Mouse (Mus musculus): ENCODE measurements around the gene Tshz2.

Gene Tshz2

DNA sequence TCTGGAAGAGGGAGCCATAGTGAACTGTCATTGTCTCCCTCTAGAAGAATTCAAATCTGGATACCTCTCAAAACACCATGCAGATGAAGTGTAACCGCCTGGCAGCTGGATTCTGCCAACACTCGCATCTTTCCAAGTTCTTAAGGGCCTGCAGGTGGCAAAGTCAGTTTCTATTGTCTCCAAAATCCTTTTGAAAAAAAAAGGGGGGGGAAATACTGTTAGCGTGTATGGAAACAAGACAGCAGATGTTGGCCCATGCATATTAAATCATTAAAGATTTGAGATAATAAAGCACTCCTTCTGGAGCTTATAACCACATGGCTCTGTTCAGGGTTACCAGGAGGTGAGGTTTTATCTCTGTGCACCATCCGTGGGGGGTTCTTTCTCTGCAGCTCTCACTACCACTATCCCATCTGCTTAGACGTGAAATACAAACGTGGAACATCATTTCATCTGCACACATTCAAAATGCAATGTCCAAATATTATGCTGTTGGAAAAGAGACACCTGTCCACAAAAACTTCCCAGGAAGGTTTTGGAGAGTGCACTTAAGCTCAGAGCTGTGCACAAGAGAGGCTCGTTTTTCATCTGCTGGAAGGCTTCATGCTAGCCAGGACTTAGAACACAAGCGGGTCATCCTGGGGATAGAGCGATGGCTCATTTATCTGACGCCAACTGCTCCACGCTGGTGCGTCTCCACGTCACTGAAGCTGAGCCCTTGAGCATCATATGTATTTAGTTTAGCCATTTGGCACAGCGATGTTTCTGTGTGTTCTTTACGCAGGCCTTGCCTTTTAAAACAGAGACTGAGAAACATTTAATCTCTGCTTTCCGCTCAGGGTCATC is 307.7 kb downstream of the Tshz2 start:
- DNase-seq (ENCODE audit: low spot score in 2 of 2): no peak

DNA sequence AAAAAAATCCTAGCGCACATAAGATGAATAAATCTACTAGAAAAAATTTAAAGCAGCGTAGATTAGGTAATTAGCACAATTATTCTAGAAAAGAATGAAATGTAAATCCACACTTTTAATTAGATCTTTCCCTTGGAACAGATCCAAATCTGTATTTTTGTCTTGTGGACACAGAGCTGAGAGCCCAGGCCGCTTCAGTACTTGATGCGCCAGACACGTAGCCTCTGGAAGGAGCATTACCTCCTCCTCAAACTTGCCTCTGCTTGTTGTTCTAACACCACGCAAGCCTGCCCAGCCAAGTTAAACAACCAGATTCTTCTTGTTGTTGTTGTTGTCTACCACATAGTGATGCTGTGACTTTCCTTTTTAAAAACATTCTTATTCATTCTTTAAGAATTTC is 310.9 kb downstream of the Tshz2 start:
- no peak for DNase-seq (ENCODE audit: low spot score in 2 of 2)

DNA sequence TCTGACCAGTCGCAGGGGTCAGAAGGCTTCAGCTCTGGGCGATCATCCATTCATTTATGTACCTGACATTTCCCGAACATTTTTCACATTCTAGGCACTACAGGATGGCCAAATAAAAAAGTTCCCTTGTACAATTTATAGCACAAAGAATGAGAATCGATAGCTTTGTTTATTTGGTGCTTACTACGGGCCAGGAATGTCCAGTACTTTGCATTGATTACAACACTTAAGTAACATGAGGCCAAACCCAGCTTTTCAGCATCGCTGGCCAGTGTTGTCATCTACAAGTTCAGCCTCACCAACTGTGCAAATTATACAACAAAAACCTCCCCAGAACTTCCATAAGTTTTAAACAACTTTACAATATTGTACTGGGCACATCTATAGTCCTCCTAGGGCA is 315.3 kb downstream of the Tshz2 start:
- no peak for DNase-seq (ENCODE audit: low spot score in 2 of 2)

DNA sequence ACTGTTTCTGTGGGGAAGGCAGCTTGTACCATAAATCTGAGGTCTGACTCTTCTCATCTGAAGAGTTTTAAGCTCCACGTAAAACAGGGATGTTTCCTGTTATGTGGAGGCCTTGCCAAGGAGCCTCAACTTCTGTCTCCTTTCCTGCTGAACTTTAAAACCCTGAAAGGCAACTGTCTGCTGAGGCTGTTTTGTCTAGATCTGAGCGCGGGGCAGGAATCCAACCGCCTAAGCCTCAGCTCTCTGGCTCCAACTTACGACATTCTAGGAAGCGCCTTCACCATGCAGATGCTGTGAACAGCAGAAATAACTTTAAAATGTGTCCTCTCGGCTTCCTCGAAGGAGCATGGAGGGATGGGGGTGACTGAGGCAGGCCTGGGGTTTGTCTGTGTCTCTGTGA is 318.2 kb downstream of the Tshz2 start:
- DNase-seq (ENCODE audit: low spot score in 2 of 2): peak; percentile 31 to 39

DNA sequence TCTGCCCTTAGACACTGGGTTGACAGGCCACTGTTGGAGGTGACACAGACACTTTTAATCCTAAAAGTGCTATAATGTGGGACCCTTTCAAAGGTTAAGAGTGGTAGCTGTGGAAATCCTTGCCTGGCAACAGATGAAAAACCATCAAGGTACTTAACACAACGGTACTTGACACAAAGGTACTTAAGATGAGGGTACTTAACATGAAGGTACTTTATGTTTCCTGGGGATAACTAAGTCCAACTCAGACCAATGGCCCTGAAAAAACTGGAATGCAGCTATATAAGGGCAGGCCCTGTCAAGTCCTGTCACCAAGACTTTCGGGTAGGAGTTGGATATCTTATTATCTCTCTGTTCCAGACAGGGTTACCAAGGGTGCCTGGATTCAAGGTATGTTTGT is 320.2 kb downstream of the Tshz2 start:
- DNase-seq (ENCODE audit: low spot score in 2 of 2): no peak

DNA sequence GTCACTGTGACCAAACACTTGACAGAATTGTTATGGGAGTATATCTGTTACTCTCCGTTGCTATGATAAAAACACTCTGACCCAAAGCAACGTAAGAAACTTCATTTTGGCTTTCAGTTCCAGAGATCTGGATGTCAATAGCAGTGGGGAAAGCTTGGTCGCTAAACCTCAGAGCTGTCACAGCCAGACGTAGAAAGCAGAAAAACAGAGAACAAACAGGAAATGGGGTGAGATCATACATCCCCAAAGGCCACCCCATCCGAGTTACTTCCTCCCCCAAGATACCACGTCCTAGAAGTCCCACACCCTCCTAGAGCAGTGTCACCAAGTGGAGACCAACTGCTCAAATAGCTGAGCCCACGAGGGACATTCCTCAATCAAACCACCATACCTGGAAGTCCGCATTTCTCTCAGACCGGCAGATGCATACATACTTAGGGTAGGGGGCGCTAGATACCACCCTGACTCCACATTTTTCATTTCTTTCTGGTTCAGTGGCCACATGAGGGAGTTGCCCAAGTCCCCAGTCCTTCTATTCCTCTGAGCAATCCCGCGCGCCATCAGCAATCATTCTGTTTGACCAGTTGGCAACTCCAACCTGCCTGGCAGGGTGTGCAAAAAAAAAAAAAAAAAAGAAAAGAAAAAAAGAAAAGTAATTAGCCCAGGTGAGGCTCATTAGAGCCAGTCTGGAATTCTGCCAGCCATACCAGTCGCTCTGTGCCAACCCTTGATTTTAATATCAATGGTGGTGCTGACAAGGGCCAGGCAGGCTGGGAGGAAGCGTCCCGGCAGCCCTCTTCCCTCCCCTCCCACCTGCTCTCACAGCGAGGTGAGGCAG is 326.1 kb downstream of the Tshz2 start:
- DNase-seq (ENCODE audit: low spot score in 2 of 2): no peak

DNA sequence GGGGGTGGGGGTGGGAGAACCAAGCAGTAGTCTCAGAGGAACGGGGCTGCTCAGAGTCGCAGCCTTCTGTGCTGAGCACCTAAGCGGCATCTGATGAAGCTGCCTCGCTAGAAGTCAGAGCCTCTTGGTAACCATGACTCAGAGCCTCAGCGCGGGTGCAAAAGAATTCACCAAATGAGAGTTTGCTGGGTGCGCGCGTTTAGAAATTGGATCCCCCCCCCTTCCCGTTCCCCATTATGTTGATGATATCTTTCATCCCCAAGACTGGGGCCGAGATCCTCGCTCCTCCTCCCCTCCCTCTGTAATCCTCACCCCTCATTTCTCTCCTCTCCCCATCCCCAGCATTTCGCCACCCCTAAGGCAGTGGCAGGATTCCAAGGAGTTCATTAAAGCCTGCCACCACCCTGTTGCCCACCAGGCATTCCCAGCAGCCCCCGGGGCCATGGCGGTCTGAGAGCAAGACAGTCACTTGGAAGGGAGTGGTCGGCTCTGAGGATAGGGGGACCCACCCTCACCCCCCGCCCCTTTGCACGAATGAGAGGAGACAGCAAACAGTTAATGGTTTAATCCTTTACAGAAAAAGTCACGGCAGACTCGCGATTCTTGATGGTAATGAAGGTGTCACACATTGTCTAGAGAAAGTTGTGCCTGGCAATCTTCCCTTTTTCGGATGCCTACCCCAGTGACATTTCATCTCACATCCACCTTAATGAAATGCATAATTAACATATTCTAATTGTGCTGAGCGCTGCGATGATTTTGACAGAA is 328.8 kb downstream of the Tshz2 start:
- DNase-seq (ENCODE audit: low spot score in 2 of 2): peak; percentile 52

DNA sequence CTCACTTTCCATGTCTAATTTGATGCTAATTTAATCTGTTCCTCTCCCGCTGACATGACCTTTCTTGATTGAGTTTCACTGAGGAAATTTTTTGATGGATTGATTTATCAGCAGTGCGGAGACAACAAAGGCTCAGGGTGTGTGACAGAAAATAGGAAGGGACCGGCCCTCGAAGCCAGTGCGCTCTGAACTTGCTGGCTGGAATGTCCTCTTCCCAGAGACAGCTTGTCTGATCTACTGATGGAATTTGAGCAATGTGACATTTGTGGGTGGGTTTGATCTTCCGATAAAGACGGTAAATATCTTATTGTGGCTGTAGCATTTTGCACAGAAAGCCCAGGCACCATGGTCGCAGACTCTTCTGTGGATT is 329.4 kb downstream of the Tshz2 start:
- DNase-seq (ENCODE audit: low spot score in 2 of 2): no peak

DNA sequence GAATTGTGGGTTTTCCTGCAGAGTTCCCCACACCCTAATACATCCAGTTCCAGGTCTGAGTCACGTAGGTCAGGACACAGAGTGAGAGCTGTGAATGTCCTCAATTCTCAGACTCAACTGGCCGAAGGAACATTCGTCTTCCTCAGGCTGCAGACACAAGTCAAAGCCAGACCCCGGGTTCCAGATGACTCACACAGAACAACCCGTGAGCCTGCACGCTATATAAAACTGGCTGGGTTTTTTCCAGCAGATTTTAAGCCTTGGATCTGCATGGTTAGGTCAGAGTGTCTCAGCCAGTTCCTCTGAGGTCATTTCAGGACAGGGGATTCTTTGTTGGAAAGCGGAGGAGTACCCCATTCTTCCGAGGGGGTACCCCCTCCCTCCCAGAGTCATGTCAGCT is 330.0 kb downstream of the Tshz2 start:
- DNase-seq (ENCODE audit: low spot score in 2 of 2): no peak

DNA sequence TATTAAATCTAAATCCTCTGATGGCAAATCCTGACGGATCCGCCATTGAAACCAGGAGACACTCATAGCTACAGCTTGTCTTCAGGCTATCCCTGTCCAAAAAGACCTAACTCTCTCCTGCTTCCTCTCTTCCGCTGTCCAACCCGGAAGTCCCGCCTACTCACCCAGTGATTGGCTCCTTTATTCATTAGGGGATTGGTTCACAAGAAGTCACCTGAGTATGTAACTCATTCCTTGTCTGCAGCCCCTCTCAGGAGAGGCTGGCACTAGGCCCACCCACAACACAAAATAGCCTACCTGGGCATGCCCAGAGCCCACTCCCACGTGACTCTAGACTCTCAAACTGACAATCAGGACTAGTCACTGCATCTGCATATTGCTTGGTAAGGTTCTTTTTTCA is 337.7 kb downstream of the Tshz2 start:
- DNase-seq (ENCODE audit: low spot score in 2 of 2): no peak

DNA sequence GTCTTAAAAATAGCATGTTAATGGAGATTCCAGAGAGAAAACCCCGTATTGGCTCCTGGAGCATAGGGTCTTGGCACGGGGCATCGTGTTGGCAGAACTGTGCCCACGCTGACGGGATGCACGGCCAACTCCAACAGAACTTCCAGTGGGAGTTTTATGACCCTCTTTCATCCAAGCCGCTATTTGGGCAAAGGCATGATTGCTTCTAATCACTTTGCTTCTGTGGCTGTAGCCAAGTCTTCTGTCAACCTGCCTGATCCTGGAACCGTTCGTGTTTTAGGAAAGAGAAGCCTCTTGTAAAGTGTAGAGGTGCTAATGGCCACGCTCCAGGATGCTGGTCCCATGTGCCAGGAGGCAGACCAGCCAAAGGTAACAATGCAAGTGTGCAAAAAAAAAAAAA is 350.1 kb downstream of the Tshz2 start:
- peak; percentile 39 to 45 for DNase-seq (ENCODE audit: low spot score in 2 of 2)

DNA sequence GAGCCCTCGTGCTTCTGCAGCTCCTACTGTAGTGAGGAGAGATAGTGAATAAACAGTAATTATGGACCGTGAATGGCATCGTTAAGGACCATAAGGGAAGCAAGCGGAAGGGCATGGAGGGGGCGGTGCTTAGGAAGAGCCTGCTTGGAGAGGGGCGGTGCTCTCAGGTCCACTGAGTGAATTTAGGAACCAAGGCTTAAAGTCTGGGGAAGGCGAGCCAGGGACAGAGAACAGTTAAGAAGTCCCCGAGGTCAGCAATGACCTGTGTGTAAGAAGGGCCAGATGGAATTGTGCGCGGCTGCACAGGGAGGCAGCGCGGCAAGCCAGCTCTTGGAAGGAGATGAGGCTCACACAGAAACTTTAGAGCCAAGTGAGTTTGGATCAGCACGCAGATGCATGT is 354.4 kb downstream of the Tshz2 start:
- DNase-seq (ENCODE audit: low spot score in 2 of 2): no peak

DNA sequence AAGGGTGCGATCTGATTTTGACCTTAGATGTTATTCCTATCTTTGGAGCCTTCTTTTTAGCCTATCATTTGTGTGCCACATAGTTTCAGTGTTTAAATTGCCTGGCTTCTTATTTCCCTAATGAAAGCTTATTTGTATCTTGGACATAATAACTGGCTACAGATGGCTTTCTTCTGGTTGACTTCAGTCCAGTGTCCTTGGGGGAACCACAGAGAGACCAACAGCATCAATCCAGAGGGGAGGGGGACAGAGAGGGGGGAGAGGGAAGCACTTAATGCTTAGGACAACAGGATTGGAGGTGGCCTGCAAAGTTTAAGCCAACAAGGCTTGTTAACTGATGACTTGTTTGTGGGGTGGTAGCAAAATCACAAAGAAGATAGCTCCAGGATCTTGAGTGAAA is 356.4 kb downstream of the Tshz2 start:
- no peak for DNase-seq (ENCODE audit: low spot score in 2 of 2)

DNA sequence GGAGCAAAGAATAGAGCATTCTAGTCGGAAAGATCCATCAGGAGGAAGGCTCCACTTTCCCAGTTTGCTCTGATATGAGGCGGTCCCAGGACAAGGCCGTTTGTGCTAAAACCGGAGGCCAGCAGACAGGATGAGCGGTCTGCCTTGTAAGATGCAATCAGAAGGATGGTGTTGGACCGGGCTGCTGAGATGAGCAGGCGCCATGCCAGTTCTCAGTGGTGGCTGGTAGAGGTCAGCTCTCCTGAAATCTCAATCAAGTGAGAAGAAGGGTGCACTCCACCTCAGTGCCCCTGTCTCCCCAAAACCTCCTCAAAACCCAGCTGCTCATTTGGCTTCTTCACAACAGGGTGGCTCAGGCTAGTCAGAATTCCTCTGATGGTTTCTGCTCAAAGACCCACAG is 358.2 kb downstream of the Tshz2 start:
- DNase-seq (ENCODE audit: low spot score in 2 of 2): no peak

DNA sequence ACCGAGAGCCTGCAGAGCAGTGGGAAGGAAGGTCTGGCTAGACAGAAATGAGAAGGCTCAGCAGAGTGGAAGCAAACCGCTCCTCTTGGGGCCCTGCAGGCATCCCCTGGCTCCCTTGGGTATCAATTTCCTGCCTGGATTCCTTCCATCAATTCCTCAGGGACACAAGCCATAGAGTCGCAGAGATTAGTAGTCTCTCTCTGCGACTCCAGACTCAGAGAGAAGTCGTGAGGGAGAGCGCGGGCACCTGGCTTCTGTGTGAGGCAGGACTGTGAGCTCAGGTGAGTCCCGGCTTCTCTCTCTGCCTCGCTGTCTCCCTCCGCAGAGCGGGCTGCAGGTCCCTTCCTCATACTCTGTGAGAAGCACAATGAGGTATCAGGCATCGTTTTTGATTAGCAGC is 363.2 kb downstream of the Tshz2 start:
- no peak for DNase-seq (ENCODE audit: low spot score in 2 of 2)

DNA sequence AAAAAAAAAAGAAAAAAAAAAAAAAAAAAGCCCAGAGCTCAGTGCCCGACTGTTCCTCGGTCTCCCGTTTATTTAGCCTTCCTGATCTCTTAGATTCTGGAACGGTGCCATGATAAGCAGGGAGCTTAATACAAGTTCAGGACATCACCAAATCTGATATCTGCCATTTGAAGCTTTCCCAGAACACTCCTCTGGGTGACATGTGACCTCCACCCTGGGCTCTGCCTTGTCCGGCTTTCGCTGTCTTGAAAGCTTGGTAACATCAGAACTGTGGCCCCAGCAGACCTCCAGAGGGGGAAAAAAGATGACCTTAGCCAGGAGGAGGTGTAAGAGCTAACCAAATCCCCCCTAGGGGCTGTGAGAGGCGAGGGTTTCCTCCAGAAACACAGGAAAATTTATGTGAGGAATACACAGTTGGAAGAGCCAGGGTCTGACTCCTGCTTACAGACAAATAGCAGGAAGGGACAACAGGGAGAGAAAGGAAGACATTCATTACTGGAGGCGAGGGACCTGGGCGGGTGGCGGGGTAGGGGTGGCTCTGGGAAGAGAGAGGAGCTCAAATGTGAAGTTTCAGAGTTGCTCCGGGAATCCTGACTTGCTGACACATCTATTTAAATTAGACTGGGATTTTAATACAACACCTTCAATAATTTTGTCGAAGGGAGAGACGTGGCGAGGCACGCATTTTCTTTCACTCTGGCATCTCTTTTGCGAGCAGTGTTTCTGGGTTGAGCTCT is 363.9 kb downstream of the Tshz2 start:
- no peak for DNase-seq (ENCODE audit: low spot score in 2 of 2)

DNA sequence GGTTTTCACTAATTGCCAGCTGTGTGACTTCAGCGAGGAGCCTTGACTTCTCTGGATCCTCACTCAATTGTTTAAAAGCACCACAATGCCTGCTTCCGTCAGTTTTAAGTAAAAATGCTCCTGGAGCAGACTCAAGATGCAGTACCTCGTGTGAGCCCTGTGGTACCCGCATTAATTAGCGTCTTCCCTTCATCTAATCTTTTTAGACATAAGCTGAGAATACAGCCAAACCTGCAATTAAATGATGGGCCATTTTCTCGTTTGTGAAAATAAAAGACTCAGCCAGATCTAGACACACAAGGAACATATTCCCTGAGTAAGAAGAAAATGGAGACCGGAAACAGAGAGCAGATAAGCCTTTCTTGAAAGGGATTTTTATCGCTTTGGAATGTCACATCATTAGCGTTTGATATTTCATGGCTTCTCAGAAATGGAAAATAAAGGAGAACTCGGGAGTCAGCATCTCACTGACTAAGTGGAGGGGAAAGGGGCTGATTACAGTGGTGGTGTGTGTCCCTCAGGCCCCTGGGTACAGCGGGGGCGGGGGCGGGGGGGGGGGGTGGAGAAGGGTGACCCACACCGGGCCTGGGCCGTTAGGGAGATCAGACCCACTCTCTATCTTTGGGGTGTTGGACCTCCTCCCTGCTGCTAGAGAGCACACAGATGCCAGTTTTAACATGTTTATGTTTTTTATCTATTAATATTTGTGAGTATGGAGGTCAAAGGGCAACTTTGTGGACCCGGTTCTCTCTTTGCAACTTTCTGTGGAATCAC is 364.6 kb downstream of the Tshz2 start:
- no peak for DNase-seq (ENCODE audit: low spot score in 2 of 2)

DNA sequence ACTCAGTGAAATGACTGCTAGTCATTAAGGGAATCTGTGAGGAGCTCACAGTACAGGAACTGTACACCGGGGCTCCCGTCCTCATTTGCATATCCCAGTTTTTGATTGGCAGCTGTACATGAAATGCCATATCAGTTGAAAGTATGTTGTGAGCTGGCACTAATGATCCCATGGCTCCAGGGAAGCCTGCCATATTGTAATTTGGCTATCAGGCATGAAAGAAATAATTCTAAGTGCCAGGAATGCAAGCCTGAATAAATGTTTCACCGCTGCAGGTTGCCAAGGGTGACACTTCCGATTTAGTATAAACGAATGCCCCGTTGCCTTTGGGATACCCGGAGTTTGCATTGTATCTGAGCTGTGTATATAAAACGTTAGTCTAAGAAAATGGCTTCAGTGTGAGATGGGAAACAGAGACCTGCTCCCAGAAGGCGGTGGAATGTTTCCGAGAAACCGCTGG is 366.1 kb downstream of the Tshz2 start:
- no peak for DNase-seq (ENCODE audit: low spot score in 2 of 2)

DNA sequence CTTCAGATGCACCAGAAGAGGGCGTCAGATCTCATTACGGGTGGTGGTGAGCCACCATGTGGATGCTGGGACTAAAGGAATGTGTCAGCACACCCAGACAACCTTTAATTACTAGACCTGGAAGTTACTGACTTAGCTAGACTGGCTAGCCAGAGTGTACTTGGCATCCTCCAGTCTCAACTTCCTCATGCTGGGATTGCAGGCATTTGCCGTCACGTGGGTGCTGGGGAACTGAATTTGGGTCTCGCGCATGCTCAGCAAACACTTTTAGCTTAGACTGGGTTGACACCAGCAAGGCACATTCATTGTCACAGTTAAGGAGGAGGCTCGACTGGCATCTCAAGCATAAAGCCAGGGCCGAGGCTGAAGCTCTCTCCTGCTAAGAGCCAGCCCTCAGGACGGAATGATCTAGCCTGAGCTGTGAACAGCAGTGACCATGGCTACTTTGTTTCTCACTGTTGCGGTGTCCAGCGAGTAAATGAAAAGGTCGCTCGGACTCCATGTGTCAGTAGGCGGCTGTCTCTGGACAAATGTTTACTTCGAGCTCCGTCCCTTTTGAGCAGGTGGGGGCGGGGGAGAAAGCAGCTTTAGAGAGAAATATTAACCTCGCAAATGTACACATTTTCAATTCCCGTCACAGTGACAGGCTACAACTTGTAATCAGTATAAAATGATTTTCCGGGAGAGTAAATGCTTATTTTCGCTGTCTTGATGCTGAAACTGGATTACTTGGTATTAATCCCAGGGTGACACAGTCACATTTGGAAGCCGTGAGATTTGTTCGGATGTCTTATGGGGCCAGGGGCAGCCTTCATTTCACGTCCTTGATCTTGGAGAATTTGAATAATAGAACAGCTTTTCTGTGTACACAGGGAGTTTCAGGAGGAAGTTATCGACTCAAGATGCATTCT is 370.0 kb downstream of the Tshz2 start:
- peak; percentile 59 to 63 for DNase-seq (ENCODE audit: low spot score in 2 of 2)

DNA sequence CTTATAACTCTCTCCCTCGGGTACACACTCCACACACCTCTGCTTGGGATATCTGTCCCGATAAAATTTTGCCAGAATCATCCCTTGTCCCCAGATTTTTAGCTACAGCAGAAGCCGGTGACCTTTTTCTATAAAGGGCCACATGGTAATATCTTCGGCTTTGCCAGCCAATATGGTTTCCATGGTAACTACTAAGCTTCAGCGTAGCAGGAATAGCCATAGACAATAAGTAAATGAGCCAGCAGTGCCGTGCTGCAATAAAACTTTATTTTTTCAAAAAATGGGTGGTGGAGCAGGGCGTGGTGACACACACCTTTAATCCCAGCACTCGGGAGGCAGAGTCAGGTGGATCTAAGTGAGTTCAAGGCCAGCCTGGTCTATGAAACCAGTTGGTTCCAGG is 370.9 kb downstream of the Tshz2 start:
- DNase-seq (ENCODE audit: low spot score in 2 of 2): no peak

Data from right cerebral cortex, postnatal 10 days (tissue).